Mouse (Mus musculus) olfactory bulb, adult 2 months (tissue): ENCODE measurements around the gene Atraid.

ENCODE experiments used
- CTCF ChIP-seq: fragments of 200-500 bp; IDR thresholded peaks from 2 replicates; pipeline ENCODE4 v1.5.1; 2012; ENCODE audit warnings: low read depth, mild to moderate bottlenecking, low read length, moderate library complexity; ENCODE audit not compliant: insufficient read depth
- POLR2A ChIP-seq: fragments of 200-500 bp; IDR thresholded peaks from 2 replicates; pipeline ENCODE4 v1.6.1; 2012; ENCODE audit warnings: mild to moderate bottlenecking, low read depth, low read length, moderate library complexity; ENCODE audit not compliant: insufficient read depth

GRCm38 (mm10) chr5:31095711-31096480 is 47.8 kb downstream of the Atraid start:
- no peak for TF ChIP-seq POLR2A
- peak; percentile 25; the same call in 1 of the 2 replicates for TF ChIP-seq CTCF
